Mouse (Mus musculus): ENCODE data around the gene Tuba1c.

Gene Tuba1c

DNA sequence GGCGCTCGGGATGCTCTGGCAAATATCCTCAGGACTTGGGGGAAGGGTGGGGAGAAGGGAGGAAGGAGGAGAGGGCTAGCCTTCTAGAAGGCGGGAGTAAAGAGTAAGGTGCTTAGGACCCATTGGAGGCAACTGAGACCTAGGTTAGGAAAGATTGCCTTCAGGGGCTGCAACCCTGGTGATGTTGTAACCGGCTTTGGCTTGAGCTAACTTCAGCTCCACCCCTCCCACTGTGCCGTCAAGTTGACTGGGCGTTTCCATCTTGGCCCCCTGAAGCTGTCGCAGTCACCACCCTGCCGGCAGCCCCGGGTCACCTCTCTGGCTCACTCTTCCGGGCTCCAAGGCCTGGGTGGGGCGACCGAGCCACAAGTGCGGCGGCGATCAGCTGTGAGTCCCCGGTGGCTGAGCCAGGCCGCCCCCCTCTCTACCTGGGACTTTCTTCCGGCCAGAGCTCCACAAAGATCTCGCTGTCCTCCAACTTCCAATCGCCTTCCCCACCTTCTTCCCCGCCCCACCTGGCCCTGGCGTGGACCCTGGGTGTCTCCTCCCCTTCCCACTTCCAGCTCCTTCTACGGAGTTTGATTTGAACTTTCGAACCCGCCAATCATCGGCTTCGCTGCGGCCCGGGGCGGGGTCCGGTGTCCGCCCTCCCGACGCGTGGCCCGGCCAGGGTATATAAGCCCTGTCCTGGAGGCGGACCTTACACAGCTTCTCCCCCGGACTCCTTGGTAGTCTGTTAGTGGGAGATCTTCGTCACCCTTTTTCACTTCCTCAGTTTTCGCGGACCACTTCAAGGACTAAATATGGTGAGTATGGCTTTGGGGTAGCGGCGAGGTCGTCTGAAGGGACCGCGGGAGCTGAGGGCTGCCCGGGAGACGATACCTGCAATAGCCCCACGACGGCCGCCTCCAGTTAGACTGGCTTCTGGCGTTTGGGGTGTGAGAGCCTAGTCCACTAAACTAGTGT is at the start of gene Tuba1c:
Gene Tuba1c (plus strand): TSS at position 273 of the 966 bp plus-strand sequence.
- no peak for DNase-seq

DNA sequence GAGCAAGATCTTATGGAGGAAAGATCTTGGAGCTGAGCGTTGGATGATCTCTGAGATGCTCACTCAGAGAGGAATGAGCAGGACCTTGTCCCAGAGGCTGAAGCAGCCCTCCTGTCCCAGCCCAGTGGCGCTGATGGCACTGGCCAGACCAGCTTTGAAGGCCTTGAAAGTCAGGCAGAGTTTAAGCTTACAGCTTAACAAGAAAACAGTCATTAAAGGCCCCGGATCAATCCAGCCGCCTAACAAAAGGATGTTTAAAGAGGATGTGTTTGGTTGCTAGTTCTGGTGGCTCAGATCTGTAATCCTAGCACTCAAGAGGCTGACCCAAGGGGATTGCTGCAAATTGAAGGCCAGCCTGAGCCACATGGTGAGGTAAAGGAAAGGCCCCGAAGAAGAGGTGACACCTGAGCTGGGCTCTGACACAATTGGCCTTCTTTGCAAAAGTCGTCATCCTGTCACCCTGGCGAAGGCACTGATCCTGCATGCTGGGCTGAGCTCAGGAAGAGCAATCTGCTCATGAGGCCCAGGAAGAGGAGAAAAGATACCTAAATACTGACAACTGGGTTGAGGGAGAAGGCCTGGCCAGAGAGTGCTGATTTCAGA is 49.6 kb upstream of the Tuba1c start:
- DNase-seq, result no peak

DNA sequence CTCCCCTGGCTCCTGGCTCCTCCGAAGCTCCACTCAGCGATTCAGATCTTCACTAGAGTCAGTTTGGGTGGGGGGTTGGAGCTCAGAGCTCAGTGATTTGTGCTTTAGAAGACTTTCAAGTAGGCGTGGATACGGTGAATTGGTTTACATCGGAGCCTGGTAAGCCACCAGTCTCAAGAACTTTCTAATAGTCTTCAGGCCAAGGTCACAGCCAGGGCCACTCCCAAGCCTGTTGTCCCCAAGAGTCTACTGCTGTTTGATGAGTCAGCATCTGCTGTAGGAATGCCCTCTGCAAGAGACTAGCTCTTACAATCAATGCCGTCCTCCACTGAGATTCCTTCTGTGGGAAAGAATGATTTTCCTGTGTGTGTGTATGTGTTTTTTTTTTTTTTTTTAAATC is 47.6 kb upstream of the Tuba1c start:
- DNase-seq, result no peak

DNA sequence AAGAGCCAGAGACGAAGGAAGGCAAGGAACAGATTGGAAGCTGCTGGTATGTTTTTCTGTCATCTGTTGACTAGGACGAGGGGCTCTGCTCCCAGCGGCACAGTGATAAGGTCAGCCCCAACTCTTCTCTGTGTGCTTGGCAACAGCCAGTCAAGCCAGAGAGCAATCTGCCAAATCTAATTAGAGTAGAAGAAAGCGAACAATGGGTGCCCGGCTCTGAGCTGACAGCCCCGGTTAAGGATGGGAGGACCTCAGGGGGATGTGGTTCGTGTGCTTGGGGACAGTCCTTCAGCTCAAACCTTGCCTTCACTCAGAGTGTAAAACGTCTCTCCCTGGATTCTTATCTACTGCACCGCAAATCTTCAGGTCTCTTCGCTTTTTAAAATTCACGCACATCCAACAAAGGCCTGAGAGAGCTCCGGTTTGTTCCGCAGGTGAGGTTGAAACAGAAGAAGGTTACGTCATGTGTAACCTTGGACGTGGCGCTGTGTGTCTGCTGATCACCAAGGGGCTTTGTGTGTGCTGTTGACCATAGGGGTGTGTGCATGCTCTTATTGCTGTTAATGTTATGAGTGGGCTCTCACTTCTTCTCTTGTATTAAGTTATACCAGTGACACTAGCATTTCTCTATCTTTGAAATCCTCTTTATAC is 46.1 kb upstream of the Tuba1c start:
- no peak for DNase-seq

GRCm38 (mm10) chr15:98984681-98985080 is 45.0 kb upstream of the Tuba1c start:
- DNase-seq, result no peak

GRCm38 (mm10) chr15:98985240-98985981 is 44.3 kb upstream of the Tuba1c start:
- DNase-seq, result peak; percentile 70

DNA sequence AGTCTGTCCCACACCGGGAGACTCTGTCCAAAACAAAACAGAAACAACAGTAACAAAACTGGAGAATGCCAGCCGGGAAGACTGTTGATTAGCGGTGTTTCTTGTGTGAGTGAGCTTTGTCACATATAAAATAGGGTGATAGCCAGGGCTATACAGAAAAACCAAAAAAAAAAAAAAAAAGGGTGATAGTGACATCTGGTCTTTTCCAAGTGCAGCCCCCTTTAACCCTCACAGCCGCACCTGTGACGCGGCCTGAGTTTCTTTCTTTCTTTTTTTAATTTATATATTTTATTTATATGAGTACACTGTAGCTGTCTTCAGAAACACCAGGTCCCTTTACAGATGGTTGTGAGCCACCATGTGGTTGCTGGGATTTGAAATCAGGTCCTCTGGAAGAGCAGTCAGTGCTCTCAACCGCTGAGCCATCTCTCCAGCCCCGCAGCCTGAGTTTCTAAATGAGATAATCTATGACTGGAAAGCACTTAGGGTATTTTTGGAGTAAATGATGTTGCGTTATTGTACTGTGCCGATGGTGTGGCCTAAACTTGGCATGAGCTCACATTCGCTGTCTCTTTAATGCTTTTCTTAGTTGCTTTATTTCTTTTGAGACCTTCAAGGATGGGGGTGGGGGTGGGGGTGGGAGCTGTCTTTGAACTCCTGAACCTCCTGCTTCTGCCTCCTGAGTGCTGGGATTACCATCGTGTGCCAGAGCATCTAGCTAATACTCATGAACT is 43.5 kb upstream of the Tuba1c start:
- DNase-seq, result no peak

- DNase-seq, result no peak
These were observed 42.5 kb upstream of the Tuba1c start for GRCm38 (mm10) chr15:98987077-98987630.

DNA sequence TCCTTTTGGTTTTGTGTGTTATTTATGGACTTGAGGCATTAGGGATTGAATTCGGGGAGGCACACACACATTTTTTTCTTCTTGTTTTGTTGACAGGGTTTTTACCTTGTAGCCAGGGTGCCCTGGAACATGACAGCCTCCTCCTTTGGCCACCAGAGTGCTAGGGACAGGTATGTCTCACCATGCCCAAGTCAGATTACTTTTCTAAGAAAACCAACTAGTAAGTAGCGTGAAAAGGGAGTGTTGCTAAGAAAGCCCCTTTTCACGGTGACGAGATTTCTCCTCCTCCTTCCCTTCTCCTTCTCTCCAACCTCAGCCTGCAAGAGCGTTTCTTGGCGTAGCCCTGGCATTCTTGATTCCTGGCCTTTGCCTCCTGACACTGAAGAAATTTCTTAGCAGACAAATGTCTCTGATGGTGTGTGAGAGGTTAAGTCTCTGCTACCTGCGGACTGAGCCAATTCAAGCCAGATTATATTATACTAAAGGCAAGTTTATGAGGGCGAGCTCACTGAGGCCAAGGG is 42.0 kb upstream of the Tuba1c start:
- DNase-seq, result no peak

DNA sequence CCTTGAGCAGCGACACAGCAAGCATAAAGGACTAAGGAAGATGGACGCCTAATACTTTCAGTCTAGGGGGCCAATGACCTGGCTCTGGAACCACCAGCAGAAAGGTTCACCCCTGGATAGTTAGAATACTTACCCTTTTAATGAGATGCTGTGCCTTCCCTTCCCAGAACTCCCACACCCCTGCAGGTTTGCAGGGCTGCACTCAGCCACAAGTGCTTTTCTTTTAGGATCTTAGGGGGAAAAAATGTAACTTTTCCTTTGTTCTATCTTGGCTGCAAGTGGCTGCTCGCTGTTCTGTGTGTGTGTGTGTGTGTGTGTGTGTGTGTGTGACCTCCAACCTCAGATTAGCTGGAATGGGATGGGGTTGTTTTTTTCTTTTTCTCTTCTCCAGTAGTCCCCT is 40.9 kb upstream of the Tuba1c start:
- no peak for DNase-seq

- no peak for DNase-seq
These were observed 39.8 kb upstream of the Tuba1c start for GRCm38 (mm10) chr15:98989701-98990430.

DNA sequence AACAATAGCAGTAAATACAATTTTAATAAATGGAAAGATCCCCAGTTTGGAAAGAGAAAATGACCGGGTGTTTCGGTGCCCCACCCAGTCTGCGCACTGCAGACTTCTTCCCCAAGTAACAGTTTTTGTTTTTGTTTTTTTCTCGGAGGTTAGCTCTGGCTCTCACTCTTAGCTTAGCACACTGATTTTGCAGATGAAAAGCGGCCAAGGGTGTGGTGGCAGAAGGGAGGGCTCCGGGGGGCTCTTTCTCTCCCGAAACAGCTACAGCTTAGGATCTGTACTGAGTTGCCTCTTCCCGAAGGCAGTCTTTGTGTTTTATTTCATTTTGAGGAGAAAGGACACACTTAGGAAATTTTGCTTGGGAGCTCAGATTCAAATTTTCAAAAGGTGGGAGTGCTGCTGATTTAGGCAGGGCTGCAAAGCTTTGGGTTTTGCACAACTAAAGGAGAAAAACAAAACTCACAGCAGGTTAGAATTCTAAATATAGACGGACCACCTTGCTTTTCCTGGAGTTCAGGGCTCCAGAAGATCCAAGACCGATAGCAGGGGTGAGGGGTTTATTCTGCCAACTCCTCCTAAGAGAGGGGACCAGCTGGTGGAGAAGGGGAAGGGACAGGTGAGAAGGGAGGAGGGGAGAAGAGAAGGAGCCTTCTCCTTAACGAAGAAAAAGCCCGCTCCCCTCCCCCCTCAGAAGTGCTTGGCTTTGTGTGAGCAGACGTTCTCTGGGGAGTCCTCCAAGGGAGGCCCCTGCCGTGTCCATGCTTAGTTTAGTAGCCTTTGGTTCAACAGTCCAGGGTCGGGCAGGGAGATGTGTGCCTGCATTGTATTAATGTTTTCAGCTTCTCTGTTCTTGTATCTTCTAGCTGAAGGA is 38.8 kb upstream of the Tuba1c start:
- no peak for DNase-seq

DNA sequence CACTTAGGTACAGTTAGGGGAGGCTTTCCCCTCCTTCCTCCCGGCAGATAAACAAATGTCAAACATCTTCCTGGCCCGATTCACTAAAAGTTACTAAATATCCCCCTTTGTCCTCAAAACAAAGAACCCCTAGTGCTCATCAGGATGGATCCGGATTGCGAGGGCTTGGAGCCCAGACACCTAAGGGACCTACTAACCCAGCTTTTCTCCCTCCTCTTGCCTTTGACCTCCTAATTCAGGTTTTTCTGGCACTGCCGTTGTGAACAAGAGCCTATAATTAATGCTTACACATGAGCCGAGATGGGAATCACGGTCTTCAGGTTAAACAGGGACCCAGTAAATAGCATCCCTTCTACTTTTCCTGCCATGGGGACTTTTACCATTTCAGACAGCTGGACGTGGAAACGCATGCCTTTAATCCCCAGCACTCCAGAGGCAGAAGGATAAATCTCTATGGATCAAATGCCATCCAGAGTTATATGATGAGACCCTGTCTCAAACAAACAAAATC is 38.1 kb upstream of the Tuba1c start:
- no peak for DNase-seq

DNA sequence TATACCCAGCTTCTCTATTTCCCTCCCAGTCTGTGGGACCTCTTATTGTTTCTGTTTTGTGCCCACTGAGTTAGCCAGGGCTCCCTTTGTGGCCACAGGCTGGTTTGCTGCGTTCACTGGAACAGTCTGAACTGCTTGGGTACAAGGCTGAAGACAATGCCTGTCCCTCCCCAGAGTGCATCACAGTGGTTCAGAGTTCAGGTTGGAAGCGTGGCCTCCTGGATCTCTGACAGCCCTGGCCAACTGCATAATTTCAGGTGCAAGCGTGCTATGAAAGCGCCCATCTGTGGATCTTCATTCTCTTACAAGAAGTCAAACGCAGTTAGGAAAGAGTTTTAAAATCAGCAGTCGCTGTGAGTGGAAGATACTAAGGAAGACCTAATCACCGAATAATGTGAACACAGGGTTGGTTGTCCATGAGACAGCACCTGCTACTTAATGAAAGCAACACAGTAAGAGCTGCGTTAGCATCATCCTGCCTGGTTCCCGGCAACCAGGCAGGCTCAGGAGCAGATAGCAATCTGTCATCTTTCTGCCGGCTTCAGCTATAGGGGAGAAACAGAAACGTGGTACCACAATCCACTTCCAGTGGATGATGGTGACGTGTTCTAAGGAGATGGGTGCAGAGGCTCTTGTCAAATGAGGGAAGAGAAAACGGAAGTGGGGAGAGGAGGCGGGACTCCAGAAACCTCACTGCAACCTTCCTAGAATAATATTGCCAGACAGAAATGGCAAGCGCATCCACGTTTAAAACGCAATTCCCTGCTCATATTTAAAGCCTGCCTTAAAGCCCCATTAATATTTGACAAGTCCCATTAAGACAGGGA is 37.4 kb upstream of the Tuba1c start:
- peak; percentile 63 for DNase-seq

DNA sequence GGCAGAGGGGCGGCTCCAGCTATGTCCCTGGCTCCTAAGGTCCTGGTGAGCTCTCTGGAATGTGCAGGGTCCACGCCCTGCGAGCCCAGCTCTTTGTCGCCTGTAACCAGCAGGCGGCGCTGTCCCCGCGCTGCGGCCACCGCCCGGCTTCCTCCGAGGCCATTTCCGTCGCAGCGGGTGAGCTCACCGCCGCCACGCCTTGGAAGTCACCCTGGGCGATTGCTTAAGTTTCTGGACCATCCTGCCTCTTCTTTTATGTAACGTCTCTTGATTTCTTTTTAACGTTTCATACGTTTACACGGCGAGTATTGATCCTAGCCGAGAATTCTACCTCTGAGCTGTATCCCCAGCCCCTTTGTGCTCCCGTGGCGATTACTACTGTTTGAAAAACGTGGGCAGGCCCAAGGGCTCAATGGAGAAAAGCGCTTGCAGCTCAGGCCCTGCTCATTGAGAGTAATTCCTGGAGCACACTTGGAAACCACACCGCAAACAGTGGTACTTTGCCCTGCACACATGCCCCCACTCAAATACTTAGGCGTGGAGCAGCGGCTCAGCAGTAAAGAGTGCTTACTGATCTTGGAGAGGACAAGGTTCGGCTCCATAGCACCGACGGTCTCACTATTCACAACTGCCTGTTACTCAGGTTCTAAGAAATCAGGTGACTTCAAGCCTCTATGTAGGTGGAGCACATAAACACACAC is 36.4 kb upstream of the Tuba1c start:
- peak; percentile 92 for DNase-seq

DNA sequence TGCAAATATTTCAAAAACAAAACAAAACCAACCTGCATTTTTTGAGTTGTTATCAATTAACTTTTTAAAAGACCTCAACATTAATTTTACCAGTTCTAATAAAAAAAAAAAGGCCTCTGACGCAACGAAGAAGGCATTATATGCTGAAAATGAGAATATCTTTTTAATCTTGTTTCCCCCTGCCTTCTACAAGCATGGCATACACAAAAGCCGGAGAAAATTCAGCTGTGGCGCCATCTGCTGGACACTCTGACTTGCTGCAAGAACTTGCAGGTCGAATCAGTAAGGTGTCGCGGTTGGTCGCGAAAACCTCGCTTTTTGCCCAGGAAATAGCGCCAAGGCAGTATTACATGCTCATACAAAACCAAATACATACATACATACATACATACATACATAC is 35.8 kb upstream of the Tuba1c start:
- peak; percentile 80 for DNase-seq

DNA sequence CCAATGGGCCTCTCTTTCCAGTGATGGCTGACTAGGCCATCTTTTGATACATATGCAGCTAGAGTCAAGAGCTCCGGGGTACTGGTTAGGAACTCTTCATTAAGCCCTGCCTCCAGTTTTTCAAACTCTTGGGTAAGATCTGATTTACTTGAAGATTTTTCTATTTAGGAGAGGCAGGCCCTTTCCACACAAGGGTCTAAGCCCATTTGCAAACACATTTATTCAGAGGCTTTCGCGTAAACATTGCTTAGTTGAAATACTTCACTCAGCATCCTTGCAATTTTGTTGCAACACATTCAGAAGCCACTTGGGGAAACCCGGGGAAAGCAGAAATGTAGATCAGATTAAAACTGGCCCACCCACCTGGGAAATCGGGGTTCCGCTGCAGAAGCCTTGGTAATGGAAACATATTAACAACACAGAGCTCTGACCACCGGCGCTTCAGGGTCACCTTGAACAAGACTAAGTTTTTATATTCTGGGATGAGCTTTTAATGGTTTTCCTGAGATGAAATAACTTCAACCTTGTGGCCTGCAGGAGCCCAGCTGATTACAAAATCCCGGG is 34.7 kb upstream of the Tuba1c start:
- DNase-seq, result no peak

DNA sequence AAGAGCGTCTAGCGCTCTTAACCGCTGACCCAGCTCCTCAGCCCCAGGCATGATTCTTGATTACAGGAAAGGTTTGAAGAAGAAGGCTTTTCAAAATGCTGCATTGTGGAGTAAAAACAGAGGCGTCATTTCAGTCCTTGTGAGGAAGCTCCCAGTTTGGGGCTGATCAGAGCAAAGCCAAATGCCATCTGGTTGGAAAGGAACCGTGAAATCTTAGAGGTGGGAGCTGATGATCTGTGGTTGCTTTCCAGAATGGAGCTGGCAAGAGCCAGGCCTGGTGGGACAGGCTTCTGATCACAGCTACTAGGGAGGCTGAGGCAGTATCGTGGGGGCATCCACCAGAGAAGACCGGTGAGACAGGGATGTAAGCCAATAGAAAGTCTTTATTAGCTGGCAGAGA is 32.9 kb upstream of the Tuba1c start:
- DNase-seq, result no peak
